Mouse (Mus musculus) cerebellum, postnatal 10 days (tissue): Measurements from ENCODE around the gene Fry.

Source experiments
- DNase-seq, 2 experiments: peaks; one replicate each; pipeline ENCODE4 v3.0.0; 2021; ENCODE audit warnings: mixed read lengths in 2 of 2

Gene Fry

GRCm38 (mm10) chr5:150402832-150403447, 284.5 kb downstream of the Fry start:
- DNase-seq, result peak in 1 of 2 experiments; percentile 16

DNA sequence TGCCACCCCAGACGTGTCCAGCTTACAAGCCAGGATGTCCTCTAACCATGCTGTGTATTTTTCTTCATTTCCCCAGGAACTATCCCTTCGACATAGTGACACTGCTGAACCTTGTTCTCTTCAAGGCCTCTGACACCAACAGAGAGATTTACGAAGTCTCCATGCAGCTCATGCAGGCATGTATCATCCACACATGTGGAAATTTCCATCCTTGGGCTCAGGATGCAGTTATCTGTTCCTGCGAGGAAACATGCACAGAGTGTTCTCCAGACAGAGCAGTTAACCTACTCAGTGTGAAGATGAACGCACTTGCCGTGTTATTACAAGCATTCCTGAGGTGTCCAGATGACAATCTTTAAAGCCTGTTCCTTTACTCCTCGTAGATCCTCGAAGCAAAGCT, 286.4 kb downstream of the Fry start:
- no peak for DNase-seq

DNA sequence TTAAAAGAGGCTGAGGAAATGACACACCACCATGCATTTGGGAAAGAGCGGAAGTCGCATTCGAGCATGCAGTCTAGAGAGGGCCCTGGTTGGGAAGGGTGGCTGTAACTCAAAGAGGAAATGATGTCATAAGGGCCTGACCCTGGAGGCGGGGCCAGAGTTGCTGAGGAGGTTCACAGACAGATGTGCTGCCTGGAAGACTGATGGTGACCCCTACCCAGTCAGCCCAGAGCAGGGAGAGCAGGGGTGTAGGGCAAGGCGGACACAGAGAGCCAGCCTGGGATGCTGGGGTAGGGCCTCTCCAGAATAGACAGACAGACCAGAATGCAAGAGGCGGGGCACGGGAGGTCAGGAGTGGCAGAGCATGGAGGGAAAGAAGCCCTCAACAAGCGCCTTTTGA, 290.5 kb downstream of the Fry start:
- DNase-seq, result no peak

- no peak for DNase-seq
These were observed 291.1 kb downstream of the Fry start for GRCm38 (mm10) chr5:150409451-150410045.

GRCm38 (mm10) chr5:150412750-150413450, 294.5 kb downstream of the Fry start:
- no peak for DNase-seq

DNA sequence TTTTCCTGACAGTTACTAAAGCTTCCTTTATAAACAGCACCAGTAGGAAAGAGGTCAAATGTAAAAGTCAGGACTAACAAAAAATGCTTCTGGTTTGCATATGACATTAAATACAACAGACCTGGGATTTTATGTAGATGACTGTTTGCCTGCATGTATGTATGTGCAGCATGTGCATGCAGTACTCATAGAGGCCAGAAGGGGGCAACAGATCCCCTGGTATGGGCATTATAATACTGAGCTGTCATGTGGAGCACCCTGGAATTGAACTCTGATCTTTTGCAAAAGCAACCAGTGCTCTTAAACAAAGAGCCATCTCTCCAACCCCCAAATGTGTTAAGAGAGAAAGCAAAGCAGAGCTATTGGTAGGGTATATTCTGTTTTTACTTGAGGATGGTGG, 296.4 kb downstream of the Fry start:
- DNase-seq, result no peak

GRCm38 (mm10) chr5:150417223-150417622, 298.8 kb downstream of the Fry start:
- no peak for DNase-seq

DNA sequence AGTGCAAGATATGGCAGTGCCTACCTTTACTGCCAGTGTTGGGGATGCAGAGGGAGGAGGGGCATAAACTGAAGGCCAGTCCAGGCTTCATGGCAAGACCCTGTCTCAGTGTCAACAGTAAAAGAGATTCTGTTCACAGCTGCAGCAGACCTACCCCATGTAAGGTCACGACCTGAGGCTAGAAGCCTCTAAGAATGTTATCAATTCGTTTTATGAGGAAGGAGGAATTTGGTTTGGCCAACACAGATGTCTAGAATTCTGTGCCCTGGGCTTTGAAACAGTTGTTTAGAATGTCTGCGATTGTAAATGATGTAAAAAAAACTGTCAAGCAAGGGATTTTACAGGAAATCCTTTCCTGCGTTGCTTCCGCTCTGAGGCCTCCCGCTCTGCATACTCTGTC, 299.6 kb downstream of the Fry start:
- no peak for DNase-seq

DNA sequence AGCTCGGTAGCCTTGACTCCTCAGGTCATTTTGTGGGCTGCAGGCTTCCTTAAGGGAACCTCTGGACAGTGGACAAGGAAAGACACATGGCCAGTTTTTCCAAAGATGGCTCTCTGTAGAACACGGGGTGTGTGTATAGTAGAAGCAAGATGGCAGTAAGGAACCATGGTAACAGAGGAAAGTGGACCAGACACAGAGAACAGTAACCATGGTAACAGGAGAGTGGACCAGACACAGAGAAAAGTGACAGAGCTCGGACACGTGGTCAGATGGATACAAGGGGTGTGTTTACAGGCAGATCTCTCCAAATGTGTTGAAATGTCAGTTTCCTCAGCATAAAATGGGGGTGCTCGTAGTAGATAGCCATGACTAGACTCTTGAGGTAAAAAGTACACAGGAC, 306.6 kb downstream of the Fry start:
- DNase-seq, result no peak

DNA sequence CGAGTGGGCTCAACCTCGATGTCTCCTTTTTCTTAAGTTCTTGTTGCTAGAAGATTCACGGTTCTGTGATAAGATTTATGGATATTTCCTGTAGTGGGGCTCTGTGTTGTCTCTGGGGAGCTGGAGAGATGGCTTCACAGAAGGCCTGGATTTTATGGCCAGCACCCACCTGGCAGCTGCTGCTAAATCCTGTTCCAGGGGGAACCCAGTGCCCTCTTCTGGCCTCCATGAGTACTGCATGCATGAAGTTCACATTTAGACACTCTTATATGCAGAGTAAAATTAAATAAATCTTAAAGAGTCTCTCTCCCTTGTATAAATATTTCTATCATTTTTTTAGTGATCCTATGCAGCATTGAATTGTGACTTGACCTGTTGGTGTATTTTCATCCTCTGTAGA, 308.1 kb downstream of the Fry start:
- DNase-seq, result peak; percentile 78 to 82

DNA sequence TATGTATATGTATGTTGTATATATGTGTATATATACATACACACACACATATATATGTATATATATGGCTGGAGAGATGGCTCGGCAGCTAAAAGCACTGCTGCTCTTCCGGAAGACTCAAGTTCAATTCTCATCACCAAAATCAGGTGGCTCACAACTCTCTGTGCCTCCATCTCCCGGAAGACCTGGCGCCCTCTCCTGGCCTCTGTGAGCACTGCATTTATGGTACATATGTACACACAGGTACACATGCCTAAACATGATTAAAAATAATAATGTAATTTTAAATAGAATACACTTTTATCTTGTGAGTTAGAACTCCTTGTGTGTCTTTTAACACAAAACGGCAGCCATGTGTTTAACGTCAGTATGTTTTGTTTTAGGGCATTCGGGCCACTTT, 312.8 kb downstream of the Fry start:
- DNase-seq, result peak; percentile 59 to 66

- DNase-seq, result no peak
These were observed 314.5 kb downstream of the Fry start for GRCm38 (mm10) chr5:150432960-150433359.

DNA sequence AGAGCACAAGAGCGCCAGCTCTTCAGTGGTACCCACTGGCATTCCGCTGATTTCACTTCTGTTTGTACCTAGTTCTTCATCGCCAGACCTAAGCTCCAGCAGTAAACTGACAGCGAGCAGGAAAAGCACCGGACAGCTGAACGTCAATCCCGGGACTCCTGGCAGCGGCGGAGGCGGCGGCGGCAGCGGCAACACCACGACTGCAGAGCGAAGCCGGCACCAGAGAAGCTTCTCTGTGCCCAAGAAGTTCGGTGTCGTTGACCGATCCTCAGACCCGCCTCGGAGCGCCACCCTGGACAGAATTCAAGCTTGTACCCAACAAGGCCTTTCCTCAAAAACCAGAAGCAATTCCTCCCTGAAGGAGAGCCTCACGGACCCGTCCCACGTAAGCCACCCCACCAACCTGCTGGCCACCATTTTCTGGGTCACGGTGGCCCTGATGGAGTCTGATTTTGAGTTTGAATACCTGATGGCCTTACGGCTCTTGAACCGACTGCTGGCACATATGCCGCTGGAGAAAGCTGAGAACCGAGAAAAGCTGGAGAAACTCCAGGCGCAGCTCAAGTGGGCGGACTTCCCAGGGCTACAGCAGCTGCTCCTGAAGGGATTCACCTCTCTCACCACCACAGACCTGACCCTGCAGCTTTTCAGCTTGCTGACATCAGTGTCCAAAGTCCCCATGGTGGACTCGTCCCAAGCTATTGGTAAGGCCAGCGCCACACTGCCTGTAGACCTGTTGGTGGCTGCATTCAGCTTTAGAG, 318.4 kb downstream of the Fry start:
- peak; percentile 79 to 80 for DNase-seq

- DNase-seq, result peak; percentile 37 to 60
These were observed 323.2 kb downstream of the Fry start for GRCm38 (mm10) chr5:150441690-150442089.

GRCm38 (mm10) chr5:150451281-150452003, 333.0 kb downstream of the Fry start:
- DNase-seq, result no peak

DNA sequence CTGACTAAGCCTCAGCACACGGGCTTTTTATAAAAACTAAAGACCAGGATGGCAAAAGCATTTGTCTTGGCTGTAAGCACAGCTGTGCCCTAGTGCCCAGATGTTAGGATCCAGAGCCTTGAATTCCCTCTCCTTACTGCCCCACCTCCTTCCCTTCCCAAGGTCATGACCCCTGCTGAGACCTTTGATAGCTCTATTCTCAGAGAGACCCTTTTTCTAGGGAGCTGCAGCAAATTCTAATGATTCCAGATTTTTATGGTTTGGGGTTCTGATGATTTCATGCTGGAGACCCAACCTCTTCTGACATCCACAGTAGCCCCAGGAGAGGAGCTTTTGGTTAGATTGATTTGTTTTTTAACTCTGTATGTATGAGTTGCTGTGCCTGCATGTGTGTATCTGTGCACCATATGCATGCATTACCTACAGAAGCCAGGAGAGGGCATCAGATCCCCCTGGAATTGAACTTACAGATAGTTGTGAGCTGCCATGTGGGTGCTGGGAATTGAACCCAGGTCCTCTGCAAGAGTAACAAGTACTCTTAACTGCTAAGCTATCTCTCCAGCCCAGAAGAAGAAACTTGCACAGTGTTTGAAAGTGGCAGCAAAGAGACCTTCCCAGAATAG, 333.7 kb downstream of the Fry start:
- DNase-seq, result no peak

DNA sequence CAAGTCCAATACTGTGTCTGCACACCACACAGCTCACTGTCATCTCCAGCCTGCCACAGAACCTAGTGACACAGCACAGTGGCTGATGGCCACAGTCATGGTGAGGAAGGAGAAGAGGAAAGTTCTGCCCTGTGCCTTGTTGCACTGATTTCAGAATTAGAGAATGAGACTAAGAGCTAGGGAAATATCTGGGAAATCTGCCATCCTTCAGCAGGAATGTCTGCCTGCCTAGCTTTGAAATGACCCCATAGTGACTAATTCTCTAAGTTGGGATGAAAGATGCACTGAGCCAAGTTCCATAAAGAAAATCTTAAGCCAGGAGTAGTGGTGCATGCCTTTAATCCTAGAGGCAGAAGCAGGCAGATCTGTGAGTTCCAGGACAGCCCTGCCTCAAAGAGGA, 334.2 kb downstream of the Fry start:
- DNase-seq, result no peak

DNA sequence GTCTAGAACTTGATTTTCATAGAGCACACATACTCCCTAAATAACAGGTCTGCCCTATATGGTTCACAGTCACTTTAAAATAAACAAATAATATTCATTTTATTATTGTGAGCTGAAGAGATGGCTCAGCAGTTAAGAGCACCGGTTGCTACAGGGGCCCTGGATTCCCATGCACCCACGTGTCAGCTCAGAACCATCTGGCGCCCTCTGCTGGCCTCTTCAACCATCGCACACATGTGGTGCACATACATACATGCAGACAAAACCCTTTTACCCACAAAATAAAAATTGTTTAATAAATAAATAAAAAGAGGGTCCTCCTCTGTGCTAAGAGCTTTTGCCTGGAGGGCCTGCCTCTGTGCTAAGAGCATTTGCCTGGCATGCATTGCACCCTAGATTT, 335.0 kb downstream of the Fry start:
- no peak for DNase-seq

DNA sequence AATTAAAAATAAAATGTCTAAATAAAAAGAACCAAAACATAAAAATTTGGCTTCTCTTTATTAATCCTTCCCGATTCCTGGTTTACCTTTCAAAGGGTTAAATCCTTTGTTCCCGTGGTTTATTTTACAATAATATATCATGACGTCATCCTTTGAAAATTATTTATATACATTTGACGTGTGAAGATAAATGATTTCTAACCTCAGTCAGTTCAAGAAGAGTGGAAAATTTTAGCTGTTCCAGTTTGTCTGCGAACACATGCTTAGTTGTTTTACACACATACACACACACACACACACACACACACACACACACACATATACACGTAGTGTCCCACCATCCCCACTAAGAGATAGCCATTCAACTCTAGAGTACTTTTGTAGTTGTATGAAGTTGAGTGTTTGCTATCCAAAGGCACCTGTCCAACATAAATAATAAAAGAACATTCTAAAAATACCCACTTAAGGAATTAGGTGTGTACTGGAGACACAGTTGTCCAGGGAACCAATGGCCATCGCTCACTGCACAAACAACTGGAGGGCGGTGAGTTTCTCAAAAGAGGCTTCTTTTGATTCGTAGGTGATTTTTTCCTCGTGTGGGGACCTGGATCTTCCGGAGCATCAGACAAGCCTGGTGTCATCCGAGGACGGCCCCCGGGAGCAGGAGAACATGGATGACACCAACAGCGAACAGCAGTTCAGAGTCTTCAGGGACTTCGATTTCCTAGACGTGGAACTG, 338.9 kb downstream of the Fry start:
- DNase-seq, result no peak

GRCm38 (mm10) chr5:150457904-150458739, 339.7 kb downstream of the Fry start:
- no peak for DNase-seq

DNA sequence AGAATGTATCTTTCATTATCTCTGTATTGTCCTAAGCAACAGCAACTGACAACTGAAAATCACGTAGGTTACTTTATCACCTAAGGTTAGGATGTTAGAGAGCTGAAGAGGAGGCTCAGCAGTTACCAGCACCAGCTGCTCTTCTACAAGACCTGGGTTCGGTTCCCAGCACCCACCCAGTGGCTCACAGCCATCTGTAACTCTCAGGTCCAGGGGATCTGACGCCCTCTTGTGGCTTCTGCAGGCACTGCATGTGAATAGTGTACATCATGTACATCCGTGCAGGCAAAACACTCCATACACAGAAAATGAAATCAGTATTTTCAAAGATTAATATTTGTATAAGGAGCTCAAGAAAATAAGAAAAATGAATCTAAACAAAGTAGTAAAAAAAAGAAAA, 341.4 kb downstream of the Fry start:
- peak in 1 of 2 experiments; percentile 17 for DNase-seq
